Mouse (Mus musculus) G1E (cell line): ENCODE results near the gene Krt83. TPM values are rescaled to one million over a fixed set of nuclear protein-coding genes. Genes with fewer than 3 reads are reported as not detected.

Experiments used
- ATAC-seq: 2 replicates; pipeline ENCODE4 v1.8.0; 2016; ENCODE audit warnings: mild to moderate bottlenecking; ENCODE audit not compliant: insufficient number of reproducible peaks, poor library complexity, low FRiP score, severe bottlenecking; ENCODE audit errors: extremely low read depth
- DNase-seq: peaks from one replicate; pipeline ENCODE4 v3.0.0; 2012; ENCODE audit warnings: low spot score
- H3K27me3 ChIP-seq: 2 replicates; pipeline ENCODE4 v1.6.1; 2012; ENCODE audit warnings: mild to moderate bottlenecking, low read length, inconsistent platforms; ENCODE audit not compliant: insufficient read depth
- H3K36me3 ChIP-seq: replicated peaks from 2 replicates; pipeline ENCODE3; 2012; ENCODE audit warnings: mild to moderate bottlenecking, inconsistent platforms
- H3K4me1 ChIP-seq: 2 replicates; pipeline ENCODE4 v1.6.1; 2012; ENCODE audit warnings: low read depth, low read length, inconsistent platforms, mixed read lengths; ENCODE audit not compliant: insufficient read depth
- H3K4me3 ChIP-seq: 2 replicates; pipeline ENCODE4 v1.5.1; 2012; ENCODE audit warnings: low read depth, mild to moderate bottlenecking, inconsistent platforms, low read length, moderate library complexity, mixed read lengths
- H3K9me3 ChIP-seq: replicated peaks from 2 replicates; pipeline ENCODE4 v1.6.1; 2012; ENCODE audit warnings: inconsistent platforms
- CTCF ChIP-seq: IDR thresholded peaks from 2 replicates; pipeline ENCODE4 v1.5.1; 2012; ENCODE audit warnings: low read depth, low read length, inconsistent platforms, mixed read lengths
- GATA1 ChIP-seq: IDR thresholded peaks from 2 replicates; pipeline ENCODE4 v1.6.1; 2012; ENCODE audit warnings: borderline replicate concordance, low read length, inconsistent platforms, mixed read lengths
- GATA2 ChIP-seq: IDR thresholded peaks from 2 replicates; pipeline ENCODE4 v1.6.1; 2012; ENCODE audit warnings: low read depth, low read length, inconsistent platforms, borderline replicate concordance
- POLR2AphosphoS5 ChIP-seq: IDR thresholded peaks from 2 replicates; pipeline ENCODE4 v1.6.1; 2012; ENCODE audit warnings: low read depth, low read length, inconsistent platforms; ENCODE audit not compliant: insufficient replicate concordance
- TAL1 ChIP-seq: conservative IDR thresholded peaks from 2 replicates; pipeline ENCODE4 v1.6.1; 2012; ENCODE audit warnings: low read depth, low read length, inconsistent platforms, mixed read lengths
- polyA plus RNA-seq: library from polyadenylated mRNA; stranded (reverse); fragments of >175 nt; gene quantifications from 2 replicates; pipeline ENCODE4 v1.2.3, GENCODE M21; 2012
- total RNA-seq, 2 experiments: library from RNA; stranded (forward) in 1 of 2; stranded (reverse) in 1 of 2; fragments of 200-1000 nt in 1 of 2; fragments of >200 nt in 1 of 2; fragmentation: Nextera tagmentation in 1 of 2; gene quantifications; 2 replicates each; pipeline ENCODE4 v1.2.3; 2014 to 2017

Gene Krt83
- total and polyA plus RNA-seq, 3 experiments, result not detected

GRCm38 (mm10) chr15:101446572-101446971 lies 44.7 kb downstream of the Krt83 start:
- ATAC-seq, result no peak
- H3K4me3 ChIP-seq, result no peak overlapping the region

GRCm38 (mm10) chr15:101440837-101441236 lies 50.5 kb downstream of the Krt83 start:
- DNase-seq (no peak), ATAC-seq (no peak)
- H3K4me1 ChIP-seq, result no peaks in the 10 kb centered on the region
- H3K4me3 ChIP-seq, result no peak overlapping the region
- TF ChIP-seq TAL1 (no peak), POLR2AphosphoS5 (no peak), CTCF (no peak), GATA1 (no peak), GATA2 (no peak)
- no peaks in the 10 kb centered on the region for H3K36me3 ChIP-seq
- no peaks in the 10 kb centered on the region for H3K27me3 ChIP-seq
- peaks cover 39% of the 10 kb centered on the region for H3K9me3 ChIP-seq

More at GRCm38 (mm10) chr15:101446572-101446971, 44.7 kb downstream of the Krt83 start:
- no peaks in the 10 kb centered on the region for H3K4me1 ChIP-seq
- peaks cover 29% of the 10 kb centered on the region for H3K9me3 ChIP-seq
- DNase-seq, result no peak
- H3K27me3 ChIP-seq, result no peaks in the 10 kb centered on the region
- H3K36me3 ChIP-seq, result no peaks in the 10 kb centered on the region
- TF ChIP-seq TAL1 (no peak), POLR2AphosphoS5 (no peak), CTCF (no peak), GATA2 (no peak), GATA1 (no peak)

- no peaks in the 10 kb centered on the region for H3K27me3 ChIP-seq
- TF ChIP-seq TAL1 (no peak), CTCF (no peak), POLR2AphosphoS5 (no peak)
Observed at GRCm38 (mm10) chr15:101438555-101438954, 52.8 kb downstream of the Krt83 start, which contains the start of gene Krt87. Gene Krt87, minus strand, starts transcription at chr15:101438804.

GRCm38 (mm10) chr15:101436611-101437010 lies 54.7 kb downstream of the Krt83 start:
- peaks cover 55% of the 10 kb centered on the region for H3K9me3 ChIP-seq
- H3K27me3 ChIP-seq, result no peaks in the 10 kb centered on the region
- no peaks in the 10 kb centered on the region for H3K4me1 ChIP-seq
- no peak for TF ChIP-seq GATA2
- no peak for TF ChIP-seq TAL1
- TF ChIP-seq POLR2AphosphoS5, result no peak
- no peak for TF ChIP-seq GATA1
- no peak for TF ChIP-seq CTCF
- DNase-seq (no peak), ATAC-seq (no peak)
- no peak overlapping the region for H3K4me3 ChIP-seq
- H3K36me3 ChIP-seq, result no peaks in the 10 kb centered on the region

More at GRCm38 (mm10) chr15:101438555-101438954, 52.8 kb downstream of the Krt83 start, which contains the start of gene Krt87:
- H3K4me1 ChIP-seq, result no peaks in the 10 kb centered on the region
- H3K9me3 ChIP-seq, result peaks cover 51% of the 10 kb centered on the region
- no peak within 1 kb of the TSS for H3K4me3 ChIP-seq
- ATAC-seq, result no peak
- DNase-seq, result no peak
- H3K36me3 ChIP-seq, result no peaks in the 10 kb centered on the region

Other genes starting within 250 kb of the Krt83 start
- gene Nr4a1, start 237.2 kb downstream of the Krt83 start, total RNA-seq (2014; fragmentation: Nextera tagmentation), result not detected in 2 replicates
- not detected in 2 replicates for gene Nr4a1, start 237.2 kb downstream of the Krt83 start, total RNA-seq (2017)
- gene Nr4a1, start 237.2 kb downstream of the Krt83 start, polyA plus RNA-seq, result 0.04 TPM in 1 of 2 replicates, not detected in the other
- gene Atg101, start 207.2 kb downstream of the Krt83 start, total RNA-seq (2014; fragmentation: Nextera tagmentation), result 5.9 and 11.0 TPM in 2 replicates
- gene Atg101, start 207.2 kb downstream of the Krt83 start, total RNA-seq (2017), result 34.6 and 35.3 TPM in 2 replicates
- 42.5 and 55.1 TPM in 2 replicates for gene Atg101, start 207.2 kb downstream of the Krt83 start, polyA plus RNA-seq
- not detected in 2 replicates for gene 6030408B16Rik, start 198.3 kb downstream of the Krt83 start, total RNA-seq (2014; fragmentation: Nextera tagmentation)
- 0.12 TPM in 1 of 2 replicates, not detected in the other for gene 6030408B16Rik, start 198.3 kb downstream of the Krt83 start, total RNA-seq (2017)
- 0.09 TPM in 1 of 2 replicates, not detected in the other for gene 6030408B16Rik, start 198.3 kb downstream of the Krt83 start, polyA plus RNA-seq
- not detected in 2 replicates for gene Krt80, start 121.3 kb downstream of the Krt83 start, total RNA-seq (2014; fragmentation: Nextera tagmentation)
- gene Krt80, start 121.3 kb downstream of the Krt83 start, total RNA-seq (2017), result 0.11 and 0.12 TPM in 2 replicates
- not detected in 2 replicates for gene Krt80, start 121.3 kb downstream of the Krt83 start, polyA plus RNA-seq
- gene Krt7, start 80.5 kb downstream of the Krt83 start, total RNA-seq (2014; fragmentation: Nextera tagmentation), result not detected in 2 replicates
- gene Krt7, start 80.5 kb downstream of the Krt83 start, total RNA-seq (2017), result under 0.01 and 0.49 TPM in 2 replicates
- gene Krt7, start 80.5 kb downstream of the Krt83 start, polyA plus RNA-seq, result 0.11 and 0.13 TPM in 2 replicates
- gene Krt87, start 52.7 kb downstream of the Krt83 start, total RNA-seq (2014; fragmentation: Nextera tagmentation), result not detected in 2 replicates
- not detected in 2 replicates for gene Krt87, start 52.7 kb downstream of the Krt83 start, total RNA-seq (2017)
- gene Krt87, start 52.7 kb downstream of the Krt83 start, polyA plus RNA-seq, result not detected in 2 replicates
- not detected in 2 replicates for gene Krt88, start 43.8 kb downstream of the Krt83 start, total RNA-seq (2014; fragmentation: Nextera tagmentation)
- gene Krt88, start 43.8 kb downstream of the Krt83 start, total RNA-seq (2017), result not detected in 2 replicates
- gene Krt88, start 43.8 kb downstream of the Krt83 start, polyA plus RNA-seq, result not detected in 2 replicates
- not detected in 2 replicates for gene Krt81, start 27.8 kb downstream of the Krt83 start, total RNA-seq (2014; fragmentation: Nextera tagmentation)
- not detected in 2 replicates for gene Krt81, start 27.8 kb downstream of the Krt83 start, total RNA-seq (2017)
- gene Krt81, start 27.8 kb downstream of the Krt83 start, polyA plus RNA-seq, result not detected in 2 replicates
- not detected in 2 replicates for gene Krt86, start 18.0 kb downstream of the Krt83 start, total RNA-seq (2014; fragmentation: Nextera tagmentation)
- 0.11 TPM in 1 of 2 replicates, not detected in the other for gene Krt86, start 18.0 kb downstream of the Krt83 start, total RNA-seq (2017)
- gene Krt86, start 18.0 kb downstream of the Krt83 start, polyA plus RNA-seq, result not detected in 2 replicates
- not detected in 2 replicates for gene Gm49425, start 25.7 kb upstream of the Krt83 start, total RNA-seq (2014; fragmentation: Nextera tagmentation)
- not detected in 2 replicates for gene Gm49425, start 25.7 kb upstream of the Krt83 start, total RNA-seq (2017)
- gene Gm49425, start 25.7 kb upstream of the Krt83 start, polyA plus RNA-seq, result not detected in 2 replicates
- gene Krt84, start 41.3 kb upstream of the Krt83 start, total RNA-seq (2014; fragmentation: Nextera tagmentation), result not detected in 2 replicates
- gene Krt84, start 41.3 kb upstream of the Krt83 start, total RNA-seq (2017), result 0.05 TPM in 1 of 2 replicates, not detected in the other
- not detected in 2 replicates for gene Krt84, start 41.3 kb upstream of the Krt83 start, polyA plus RNA-seq
- not detected in 2 replicates for gene Krt82, start 59.2 kb upstream of the Krt83 start, total RNA-seq (2014; fragmentation: Nextera tagmentation)
- not detected in 2 replicates for gene Krt82, start 59.2 kb upstream of the Krt83 start, total RNA-seq (2017)
- gene Krt82, start 59.2 kb upstream of the Krt83 start, polyA plus RNA-seq, result not detected in 2 replicates
- gene Krt90, start 71.4 kb upstream of the Krt83 start, total RNA-seq (2014; fragmentation: Nextera tagmentation), result not detected in 2 replicates
- gene Krt90, start 71.4 kb upstream of the Krt83 start, total RNA-seq (2017), result not detected in 2 replicates
- not detected in 2 replicates for gene Krt90, start 71.4 kb upstream of the Krt83 start, polyA plus RNA-seq
- not detected in 2 replicates for gene Krt75, start 82.4 kb upstream of the Krt83 start, total RNA-seq (2014; fragmentation: Nextera tagmentation)
- 0.05 TPM in 1 of 2 replicates, not detected in the other for gene Krt75, start 82.4 kb upstream of the Krt83 start, total RNA-seq (2017)
- not detected in 2 replicates for gene Krt75, start 82.4 kb upstream of the Krt83 start, polyA plus RNA-seq
- gene Gm5414, start 136.7 kb upstream of the Krt83 start, total RNA-seq (2014; fragmentation: Nextera tagmentation), result not detected in 2 replicates
- not detected in 2 replicates for gene Gm5414, start 136.7 kb upstream of the Krt83 start, total RNA-seq (2017)
- gene Gm5414, start 136.7 kb upstream of the Krt83 start, polyA plus RNA-seq, result not detected in 2 replicates
- not detected in 2 replicates for gene Gm5478, start 155.9 kb upstream of the Krt83 start, total RNA-seq (2014; fragmentation: Nextera tagmentation)
- 0.33 TPM in 1 of 2 replicates, not detected in the other for gene Gm5478, start 155.9 kb upstream of the Krt83 start, total RNA-seq (2017)
- gene Gm5478, start 155.9 kb upstream of the Krt83 start, polyA plus RNA-seq, result not detected in 2 replicates
- not detected in 2 replicates for gene Krt6b, start 188.8 kb upstream of the Krt83 start, total RNA-seq (2014; fragmentation: Nextera tagmentation)
- gene Krt6b, start 188.8 kb upstream of the Krt83 start, total RNA-seq (2017), result not detected in 2 replicates
- gene Krt6b, start 188.8 kb upstream of the Krt83 start, polyA plus RNA-seq, result not detected in 2 replicates
- gene Krt6a, start 202.8 kb upstream of the Krt83 start, total RNA-seq (2014; fragmentation: Nextera tagmentation), result not detected in 2 replicates
- not detected in 2 replicates for gene Krt6a, start 202.8 kb upstream of the Krt83 start, total RNA-seq (2017)
- not detected in 2 replicates for gene Krt6a, start 202.8 kb upstream of the Krt83 start, polyA plus RNA-seq
- gene Krt5, start 221.4 kb upstream of the Krt83 start, total RNA-seq (2014; fragmentation: Nextera tagmentation), result not detected in 2 replicates
- not detected in 2 replicates for gene Krt5, start 221.4 kb upstream of the Krt83 start, total RNA-seq (2017)
- not detected in 2 replicates for gene Krt5, start 221.4 kb upstream of the Krt83 start, polyA plus RNA-seq